16 mouse cellular contexts compared by ENCODE assay signal in genomic region chr8:120996905-120997581, GRCm38 (mm10).
DNase-seq lines count a peak whose midpoint lies in the region; ATAC-seq lines count a peak whose summit lies in the region.
"Had no signal": no experiment of that assay in that cellular context is flagged by ENCODE, and none has a peak within 500 bp of the region (broad histone marks: within the 10 kb centered on the region; RNA-seq: fewer than 3 reads in every experiment).

No protein-coding gene starts in this region.

- no peak overlapping the region for H3K4me2 ChIP-seq in hindbrain, embryonic 12.5 days (replicated peaks)
- H3K4me2 ChIP-seq in hindbrain, embryonic 11.5 days (replicated peaks; ENCODE audit: low read depth, low read length) = no peak overlapping the region
- H3K4me2 ChIP-seq in midbrain, embryonic 11.5 days = no peak overlapping the region
- H3K4me2 ChIP-seq in midbrain, embryonic 16.5 days (ENCODE audit: low read length) = no peak overlapping the region
- H3K4me2 ChIP-seq in intestine, embryonic 16.5 days (ENCODE audit: low read depth, low read length) = no peak overlapping the region
- H3K4me2 ChIP-seq: liver, embryonic 13.5 days; lung, embryonic 15.5 days; neural tube, embryonic 13.5 days; stomach, embryonic 15.5 days had no signal

- no peak overlapping the region for H3K4me3 ChIP-seq in hindbrain, embryonic 12.5 days
- H3K4me3 ChIP-seq in hindbrain, embryonic 11.5 days (ENCODE audit: low read depth, low read length) = no peak overlapping the region
- no peak overlapping the region for H3K4me3 ChIP-seq in midbrain, embryonic 11.5 days (ENCODE audit: low read depth, low read length)
- H3K4me3 ChIP-seq in midbrain, embryonic 16.5 days (ENCODE audit: low read depth, low read length) = no peak overlapping the region
- H3K4me3 ChIP-seq in intestine, embryonic 16.5 days (ENCODE audit: low read length) = no peak overlapping the region
- H3K4me3 ChIP-seq: heart, adult 2 months; liver, embryonic 13.5 days; lung, embryonic 15.5 days; neural tube, embryonic 13.5 days; stomach, embryonic 15.5 days had no signal

- no peaks in the 10 kb centered on the region for H3K9me3 ChIP-seq in hindbrain, embryonic 12.5 days (replicated peaks)
- no peaks in the 10 kb centered on the region for H3K9me3 ChIP-seq in hindbrain, embryonic 11.5 days (ENCODE audit: control insufficient read depth, low read length)
- no peaks in the 10 kb centered on the region for H3K9me3 ChIP-seq in midbrain, embryonic 11.5 days (ENCODE audit: control insufficient read depth, low read length)
- H3K9me3 ChIP-seq in midbrain, embryonic 16.5 days (replicated peaks; ENCODE audit: control insufficient read depth, low read length, poor library complexity, severe bottlenecking) = no peaks in the 10 kb centered on the region
- H3K9me3 ChIP-seq in intestine, embryonic 16.5 days (ENCODE audit: control insufficient read depth, low read length) = no peaks in the 10 kb centered on the region
- H3K9me3 ChIP-seq: liver, embryonic 13.5 days; lung, embryonic 15.5 days; neural tube, embryonic 13.5 days; stomach, embryonic 15.5 days had no signal

- no peak for ATAC-seq in hindbrain, embryonic 12.5 days (ENCODE audit: low FRiP score)
- ATAC-seq in hindbrain, embryonic 11.5 days (ENCODE audit: low FRiP score) = no peak
- no peak for ATAC-seq in midbrain, embryonic 11.5 days (ENCODE audit: low FRiP score)
- ATAC-seq in midbrain, embryonic 16.5 days = no peak
- ATAC-seq in intestine, embryonic 16.5 days = peak; percentile 58
- ATAC-seq: forebrain, embryonic 14.5 days had no signal

- H3K27me3 ChIP-seq in hindbrain, embryonic 12.5 days = peaks cover 18% of the 10 kb centered on the region
- no peaks in the 10 kb centered on the region for H3K27me3 ChIP-seq in hindbrain, embryonic 11.5 days (ENCODE audit: control insufficient read depth, insufficient read depth, low read length)
- no peaks in the 10 kb centered on the region for H3K27me3 ChIP-seq in midbrain, embryonic 11.5 days (ENCODE audit: control insufficient read depth, insufficient read depth, low read length)
- no peaks in the 10 kb centered on the region for H3K27me3 ChIP-seq in midbrain, embryonic 16.5 days (ENCODE audit: control insufficient read depth, insufficient read depth, low read depth, low read length)
- no peaks in the 10 kb centered on the region for H3K27me3 ChIP-seq in intestine, embryonic 16.5 days (replicated peaks; ENCODE audit: control insufficient read depth, insufficient read depth, low read length)
- H3K27me3 ChIP-seq: liver, embryonic 13.5 days; stomach, embryonic 15.5 days had no signal

- H3K9ac ChIP-seq in hindbrain, embryonic 12.5 days = 0 out of 2 replicates have a peak overlapping the region, but pooled peaks have one; percentile 1
- no peak overlapping the region for H3K9ac ChIP-seq in hindbrain, embryonic 11.5 days (ENCODE audit: low read depth, low read length)
- no peak overlapping the region for H3K9ac ChIP-seq in midbrain, embryonic 11.5 days (ENCODE audit: low read length)
- no peak overlapping the region for H3K9ac ChIP-seq in midbrain, embryonic 16.5 days (ENCODE audit: low read depth, low read length)
- peak overlapping the region; percentile 44; the same call in 1 of the 2 replicates for H3K9ac ChIP-seq in intestine, embryonic 16.5 days (ENCODE audit: low read depth, low read length)
- H3K9ac ChIP-seq: liver, embryonic 13.5 days; lung, embryonic 15.5 days; neural tube, embryonic 13.5 days; stomach, embryonic 15.5 days had no signal

- WGBS in hindbrain, embryonic 12.5 days = 70% methylated on average over 12 of the region's 12 CpGs
- WGBS in hindbrain, embryonic 11.5 days = 70% methylated on average over 12 of the region's 12 CpGs
- WGBS in midbrain, embryonic 11.5 days = 73% methylated on average over 12 of the region's 12 CpGs
- 60% methylated on average over 12 of the region's 12 CpGs for WGBS in midbrain, embryonic 16.5 days
- WGBS in intestine, embryonic 16.5 days = 57% methylated on average over 12 of the region's 12 CpGs

- H3K36me3 ChIP-seq in hindbrain, embryonic 12.5 days = no peaks in the 10 kb centered on the region
- H3K36me3 ChIP-seq in hindbrain, embryonic 11.5 days (ENCODE audit: control insufficient read depth, insufficient read depth, low read length) = no peaks in the 10 kb centered on the region
- no peaks in the 10 kb centered on the region for H3K36me3 ChIP-seq in midbrain, embryonic 11.5 days (ENCODE audit: control insufficient read depth, insufficient read depth, low read length)
- H3K36me3 ChIP-seq in midbrain, embryonic 16.5 days (ENCODE audit: control insufficient read depth, insufficient read depth, low read length) = no peaks in the 10 kb centered on the region
- no peaks in the 10 kb centered on the region for H3K36me3 ChIP-seq in intestine, embryonic 16.5 days (ENCODE audit: control insufficient read depth, insufficient read depth, low read length)
- H3K36me3 ChIP-seq: liver, embryonic 13.5 days; lung, embryonic 15.5 days; neural tube, embryonic 13.5 days; stomach, embryonic 15.5 days had no signal

- H3K27ac ChIP-seq in hindbrain, embryonic 12.5 days = no peak overlapping the region
- H3K27ac ChIP-seq in hindbrain, embryonic 11.5 days (ENCODE audit: low read depth, low read length) = no peak overlapping the region
- no peak overlapping the region for H3K27ac ChIP-seq in midbrain, embryonic 11.5 days (ENCODE audit: low read depth, low read length)
- H3K27ac ChIP-seq in midbrain, embryonic 16.5 days (ENCODE audit: low read length) = no peak overlapping the region
- no peak overlapping the region for H3K27ac ChIP-seq in intestine, embryonic 16.5 days (ENCODE audit: low read length)
- H3K27ac ChIP-seq: heart, adult 2 months; liver, embryonic 13.5 days; lung, embryonic 15.5 days; neural tube, embryonic 13.5 days; stomach, embryonic 15.5 days had no signal

- no peak for DNase-seq in hindbrain, embryonic 11.5 days (ENCODE audit: low spot score)
- peak; percentile 65 for DNase-seq in midbrain, embryonic 11.5 days (ENCODE audit: low spot score, missing footprints)
- peak; percentile 7 for DNase-seq in brain, adult 2 months (ENCODE audit: low read depth, low spot score)
- DNase-seq in heart, adult 8-10 months (ENCODE audit: low spot score) = no peak
- no peak for DNase-seq in lung, postnatal 10 days
- DNase-seq: heart, adult 2 months; kidney, postnatal 4 days; liver, embryonic 13.5 days; thymus, postnatal 25 days had no signal

- H3K4me1 ChIP-seq in hindbrain, embryonic 12.5 days = no peaks in the 10 kb centered on the region
- no peaks in the 10 kb centered on the region for H3K4me1 ChIP-seq in hindbrain, embryonic 11.5 days (replicated peaks; ENCODE audit: control insufficient read depth, insufficient read depth, low read length)
- no peaks in the 10 kb centered on the region for H3K4me1 ChIP-seq in midbrain, embryonic 11.5 days (ENCODE audit: control insufficient read depth, insufficient read depth, low read length)
- H3K4me1 ChIP-seq in midbrain, embryonic 16.5 days (ENCODE audit: control insufficient read depth, insufficient read depth, low read length) = no peaks in the 10 kb centered on the region
- H3K4me1 ChIP-seq in intestine, embryonic 16.5 days (ENCODE audit: control insufficient read depth, insufficient read depth, low read length) = peaks cover 24% of the 10 kb centered on the region
- H3K4me1 ChIP-seq: liver, embryonic 13.5 days; neural tube, embryonic 13.5 days; stomach, embryonic 15.5 days had no signal

Comparison
In these comparisons a context has a peak if more than half of its experiments do, and no peak if none do; other contexts are left out.
1. H3K9ac ChIP-seq: peak in hindbrain, embryonic 12.5 days (single experiment) and intestine, embryonic 16.5 days (single experiment); none in hindbrain, embryonic 11.5 days (single experiment), midbrain, embryonic 11.5 days (single experiment) and midbrain, embryonic 16.5 days (single experiment).
2. DNase-seq: peak in midbrain, embryonic 11.5 days (single experiment) and brain, adult 2 months (single experiment); none in hindbrain, embryonic 11.5 days (single experiment), heart, adult 8-10 months (single experiment) and lung, postnatal 10 days (single experiment).